Comparison of ENCODE assay signal across 13 mouse cellular contexts in genomic region chr11:107817196-107817595, GRCm38 (mm10). TPM values are rescaled to one million over a fixed set of nuclear protein-coding genes. Genes with fewer than 3 reads are reported as not detected.
DNase-seq lines count a peak whose midpoint lies in the region; TF ChIP-seq lines count a peak whose summit lies in the region.
"Had no signal": no experiment of that assay in that cellular context is flagged by ENCODE, and none has a peak within 500 bp of the region (broad histone marks: within the 10 kb centered on the region; RNA-seq: fewer than 3 reads in every experiment).

No protein-coding gene starts in this region.

- no peak for TF ChIP-seq CTCF in cerebellum, adult 2 months (IDR thresholded peaks at IDR 0.05; ENCODE audit: borderline replicate concordance, insufficient read depth, low read depth, low read length)

- H3K4me1 ChIP-seq in cerebellum, adult 2 months (ENCODE audit: control insufficient read depth, insufficient read depth, low read length): peaks cover 5% of the 10 kb centered on the region; the same call in 1 of the 2 replicates
- H3K4me1 ChIP-seq: heart, embryonic 12.5 days had no signal

- DNase-seq in gastrocnemius, postnatal 10 days: peak; percentile 21
- DNase-seq in gastrocnemius, adult 8-10 months (ENCODE audit: low spot score in 2 of 2): no peak
- peak; percentile 61 for DNase-seq in testis, postnatal 10 days (ENCODE audit: low spot score)
- no peak for DNase-seq in testis, postnatal 14 days (ENCODE audit: low spot score)
- DNase-seq in forelimb bud, embryonic 11.5 days (ENCODE audit: low read depth, low spot score): peak; percentile 61
- DNase-seq in cerebellum, adult 2 months: no peak
- no peak for DNase-seq in urinary bladder, postnatal 36 days (ENCODE audit: low spot score in 2 of 2)
- DNase-seq in urinary bladder, postnatal 10 days (ENCODE audit: low spot score): no peak
- DNase-seq: adrenal gland, adult 2 months; layer of hippocampus, postnatal 36 days had no signal

- no peak overlapping the region for H3K4me3 ChIP-seq in cerebellum, adult 2 months (replicated peaks; ENCODE audit: insufficient read depth, low read depth, low read length)
- H3K4me3 ChIP-seq: forebrain, embryonic 15.5 days; heart, embryonic 12.5 days; midbrain, embryonic 13.5 days had no signal

- WGBS in cerebellum, adult 2 months: 42% methylated on average over 5 of the region's 5 CpGs

- no peak overlapping the region for H3K27ac ChIP-seq in cerebellum, adult 2 months (ENCODE audit: insufficient read depth, low read length)
- H3K27ac ChIP-seq: forebrain, embryonic 15.5 days; midbrain, embryonic 13.5 days had no signal

- no peaks in the 10 kb centered on the region; the same call in 1 of the 2 replicates for H3K27me3 ChIP-seq in cerebellum, adult 2 months (ENCODE audit: control insufficient read depth, insufficient read depth, low read length)
- H3K27me3 ChIP-seq: forebrain, embryonic 15.5 days had no signal

- TF ChIP-seq POLR2A in cerebellum, adult 2 months (IDR thresholded peaks at IDR 0.05; ENCODE audit: borderline replicate concordance, insufficient read depth, low read length): no peak

RNA-seq across cellular contexts. Expression of gene Cacng4, which starts 22.8 kb away (rescaled TPM):
- total RNA-seq in gastrocnemius, postnatal 10 days (2021): under 1 TPM; 0.75 to 0.95 TPM
- total RNA-seq in gastrocnemius, adult 8-10 months (2022): not detected
- 24.5 and 25.6 TPM in 2 replicates for polyA plus RNA-seq in cerebellum, adult 2 months (2012; rRNA removed)

Comparison
In these comparisons a context has a peak if more than half of its experiments do, and no peak if none do; other contexts are left out.
1. DNase-seq: peak in gastrocnemius, postnatal 10 days (single experiment), testis, postnatal 10 days (single experiment) and forelimb bud, embryonic 11.5 days (single experiment); none in gastrocnemius, adult 8-10 months (0 of 2), testis, postnatal 14 days (single experiment), cerebellum, adult 2 months (0 of 2), urinary bladder, postnatal 36 days (0 of 2) and urinary bladder, postnatal 10 days (single experiment).